Mouse (Mus musculus) left cerebral cortex, postnatal 36 days (tissue): ENCODE measurements at regions not wholly inside any gene's neighbourhood (a gene's known extent, or its start where the extent isn't known, plus 50 kb on each side); places are given as distances from the start of the nearest gene placed in this dataset.
A peak's percentile ranks its signal among the peaks of the same experiment; 100 is the strongest.

Source experiments
- DNase-seq, 2 experiments: peaks; one replicate each; pipeline ENCODE4 v3.0.0; 2021 to 2022; ENCODE audit warnings: low spot score in 2 of 2, mixed read lengths in 1 of 2
- intact Hi-C: fragments of 180-260 bp; cut with DNase I; formaldehyde crosslinking; loops from one replicate; pipeline ENCODE4 v1.15.1; 2025

GRCm38 (mm10) chr16:74637638-74638037 is 226.0 kb upstream of the Robo2 start:
- intact Hi-C loops: no loop called here
- no peak for DNase-seq

- no peak for DNase-seq
- intact Hi-C loops: no loop called here
Observed at GRCm38 (mm10) chr16:74625783-74626182, 214.2 kb upstream of the Robo2 start.

- intact Hi-C loops: no loop called here
- DNase-seq: no peak
Observed at GRCm38 (mm10) chr16:74612072-74612471, 200.4 kb upstream of the Robo2 start.

DNA sequence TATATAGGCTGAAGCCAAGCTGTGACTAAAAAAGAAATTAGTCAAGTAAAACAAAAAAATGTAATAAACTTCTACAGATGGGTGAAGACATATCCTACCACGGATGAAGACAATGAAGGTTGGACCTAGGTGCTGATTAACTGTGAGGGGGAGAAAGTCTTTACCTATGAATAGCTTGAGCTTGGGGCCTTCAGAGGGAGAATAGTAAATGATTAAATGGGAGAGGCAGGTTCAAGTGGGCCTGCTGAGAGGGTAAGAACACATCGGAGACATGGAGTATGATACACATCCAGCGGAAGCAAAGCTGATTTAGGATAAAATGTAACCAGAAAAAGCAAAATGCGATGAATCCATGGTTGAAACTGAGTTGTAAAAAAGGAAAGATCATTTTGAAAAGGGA is 197.9 kb upstream of the Robo2 start:
- intact Hi-C loops: no loop called here
- no peak for DNase-seq

GRCm38 (mm10) chr16:74598361-74598760 is 186.7 kb upstream of the Robo2 start:
- intact Hi-C loops: no loop called here
- no peak for DNase-seq

GRCm38 (mm10) chr16:74597735-74598340 is 186.2 kb upstream of the Robo2 start:
- DNase-seq: no peak
- intact Hi-C loops: no loop called here

- intact Hi-C loops: no loop called here
- no peak for DNase-seq
Observed at GRCm38 (mm10) chr16:74591896-74592295, 180.3 kb upstream of the Robo2 start.

GRCm38 (mm10) chr16:74582645-74583423 is 171.2 kb upstream of the Robo2 start:
- intact Hi-C loops: no loop called here
- DNase-seq: no peak

GRCm38 (mm10) chr16:74548374-74548773 is 136.7 kb upstream of the Robo2 start:
- intact Hi-C loops: no loop called here
- no peak for DNase-seq

DNA sequence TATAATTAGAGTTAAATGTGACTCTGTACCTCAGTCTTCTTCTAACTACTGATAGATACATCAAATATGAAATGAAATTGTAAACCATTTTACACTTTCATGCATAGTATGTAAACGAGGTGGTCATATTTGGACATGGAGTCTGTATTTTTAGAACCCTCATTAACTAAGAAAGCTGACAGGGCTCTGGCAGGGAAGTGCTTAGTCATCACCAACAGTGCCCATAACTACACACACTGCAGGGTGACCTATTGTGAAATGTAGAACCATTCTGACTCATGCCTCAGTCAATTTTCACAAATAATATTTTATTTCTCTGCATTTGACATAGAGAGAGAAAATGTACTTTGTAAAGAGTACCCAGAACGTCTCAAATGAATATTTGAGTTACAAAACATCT is 118.9 kb upstream of the Robo2 start:
- DNase-seq: no peak
- intact Hi-C loops: no loop called here

DNA sequence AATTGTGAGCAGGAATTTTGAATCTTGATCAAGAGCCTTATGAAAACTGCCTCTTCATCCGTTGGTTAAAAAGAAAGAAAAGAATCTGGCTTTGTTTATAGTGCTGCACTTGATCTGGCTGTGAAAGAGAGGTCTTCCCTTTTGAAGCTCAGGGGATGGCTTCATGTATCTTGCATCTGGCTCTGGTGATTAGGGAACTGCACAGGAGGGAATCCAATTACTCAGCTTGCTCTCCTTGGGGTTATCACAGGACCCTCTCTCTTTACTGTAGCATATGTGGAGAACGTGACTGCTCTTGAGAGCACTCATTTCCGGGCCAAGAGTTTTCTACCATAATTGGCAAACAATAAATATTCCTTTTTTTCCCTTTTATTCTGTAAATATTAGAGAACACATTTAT is 116.6 kb upstream of the Robo2 start:
- DNase-seq: no peak
- intact Hi-C loops: no loop called here

- peak in 1 of 2 experiments; percentile 12 for DNase-seq
- intact Hi-C loops: no loop called here
Observed at GRCm38 (mm10) chr16:74526521-74526920, 114.9 kb upstream of the Robo2 start.

DNA sequence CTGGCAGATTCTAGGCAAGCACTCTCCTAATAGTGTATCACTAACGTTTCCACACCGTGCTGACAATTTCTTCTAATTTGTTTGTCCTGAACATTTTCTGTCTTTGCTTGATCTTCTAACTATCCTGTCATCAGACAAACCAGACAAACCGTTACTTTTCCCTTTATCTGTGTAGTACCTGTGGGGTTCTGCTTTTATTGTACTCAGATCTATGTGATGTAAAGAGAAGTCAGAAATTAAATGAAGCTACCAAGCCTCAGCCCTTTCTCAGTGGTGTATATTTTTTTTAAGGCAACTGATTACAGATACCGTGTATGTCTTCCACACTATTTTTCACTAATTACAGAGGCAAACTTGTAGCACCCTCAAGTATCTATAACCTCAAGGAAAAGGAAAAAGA is 108.9 kb upstream of the Robo2 start:
- DNase-seq: no peak
- intact Hi-C loops: no loop called here

- no peak for DNase-seq
- intact Hi-C loops: no loop called here
Observed at GRCm38 (mm10) chr16:74517888-74518287, 106.3 kb upstream of the Robo2 start.

DNA sequence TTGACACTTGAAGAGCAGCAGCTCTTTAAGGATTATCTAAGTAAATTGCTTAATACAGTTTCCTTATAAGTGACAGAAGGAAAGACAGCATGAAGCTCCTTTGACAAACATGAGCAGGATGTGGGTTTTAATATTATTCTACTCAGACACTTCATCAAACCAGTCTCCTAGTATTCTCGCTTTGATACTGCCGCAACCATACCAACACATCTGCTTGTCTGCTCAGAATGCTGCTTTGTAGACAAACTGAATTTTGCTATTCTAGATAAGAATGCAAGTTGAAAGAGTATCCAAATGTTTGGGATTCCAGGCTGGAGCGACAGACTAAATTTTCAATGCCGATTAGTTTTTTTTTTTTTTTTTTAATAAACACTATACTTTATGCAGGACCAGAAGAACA is 105.7 kb upstream of the Robo2 start:
- intact Hi-C loops: no loop called here
- no peak for DNase-seq

GRCm38 (mm10) chr16:74514481-74514880 is 102.9 kb upstream of the Robo2 start:
- intact Hi-C loops: no loop called here
- DNase-seq: no peak

DNA sequence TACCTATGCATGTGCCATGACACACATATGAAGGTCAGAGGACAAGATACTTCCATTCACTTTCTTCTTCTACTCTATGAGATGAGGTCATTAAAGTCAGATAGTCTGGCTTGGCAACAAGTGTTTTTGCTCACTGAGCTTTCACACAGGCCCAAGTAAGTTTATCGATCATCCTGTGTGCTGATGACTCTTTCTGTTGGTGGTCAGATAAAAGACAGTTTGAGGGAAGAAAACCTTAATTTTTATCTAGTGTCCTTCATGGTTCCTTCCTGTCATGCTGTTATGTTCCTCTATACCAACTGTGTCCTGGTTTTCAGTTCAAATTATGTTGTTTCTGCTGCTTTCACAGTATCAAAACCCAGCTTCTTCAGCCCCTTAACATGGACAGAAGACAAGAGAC is 98.8 kb upstream of the Robo2 start:
- DNase-seq: no peak
- intact Hi-C loops: no loop called here

GRCm38 (mm10) chr16:74509489-74509888 is 97.9 kb upstream of the Robo2 start:
- DNase-seq: no peak
- intact Hi-C loops: no loop called here

DNA sequence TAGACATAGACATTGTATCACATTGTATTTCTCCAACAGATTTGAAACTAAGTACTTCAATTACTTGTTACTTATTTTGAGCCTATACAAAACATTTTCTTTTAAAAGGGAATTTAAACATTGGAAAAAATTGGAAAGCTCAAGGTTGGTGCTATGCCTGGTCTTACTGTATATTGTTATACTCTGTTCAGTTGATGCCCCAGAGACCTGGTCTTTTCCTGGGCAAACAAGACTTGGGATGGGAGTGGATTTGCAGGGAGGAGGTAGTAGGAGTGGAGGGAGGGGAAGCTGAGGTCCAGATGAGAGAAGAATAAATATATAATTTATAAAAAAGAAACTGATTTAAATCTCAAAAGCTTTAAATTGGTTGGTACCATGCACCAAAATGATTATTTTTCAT is 95.1 kb upstream of the Robo2 start:
- intact Hi-C loops: no loop called here
- no peak for DNase-seq

- intact Hi-C loops: no loop called here
- DNase-seq: no peak
Observed at GRCm38 (mm10) chr16:74506173-74506709, 94.6 kb upstream of the Robo2 start.

GRCm38 (mm10) chr16:74504426-74504825 is 92.8 kb upstream of the Robo2 start:
- no peak for DNase-seq
- intact Hi-C loops: no loop called here
